Mouse (Mus musculus) olfactory bulb, adult 2 months (tissue): ENCODE results near the gene Map4k4. TPM values are rescaled to one million over a fixed set of nuclear protein-coding genes. Genes with fewer than 3 reads are reported as not detected.

Experiments
- H3K27ac ChIP-seq: fragments of 200-500 bp; 2 replicates; pipeline ENCODE4 v1.5.1; 2012; ENCODE audit warnings: low read depth, low read length; ENCODE audit not compliant: insufficient read depth
- H3K4me1 ChIP-seq: fragments of 200-500 bp; 2 replicates; pipeline ENCODE4 v1.6.1; 2012; ENCODE audit warnings: low read length; ENCODE audit not compliant: control insufficient read depth, insufficient read depth
- H3K4me3 ChIP-seq: fragments of 200-500 bp; 2 replicates; pipeline ENCODE4 v1.5.1; 2012; ENCODE audit warnings: mild to moderate bottlenecking, low read depth, low read length, moderate library complexity; ENCODE audit not compliant: insufficient read depth
- CTCF ChIP-seq: fragments of 200-500 bp; IDR thresholded peaks from 2 replicates; pipeline ENCODE4 v1.5.1; 2012; ENCODE audit warnings: low read depth, mild to moderate bottlenecking, low read length, moderate library complexity; ENCODE audit not compliant: insufficient read depth
- POLR2A ChIP-seq: fragments of 200-500 bp; IDR thresholded peaks from 2 replicates; pipeline ENCODE4 v1.6.1; 2012; ENCODE audit warnings: mild to moderate bottlenecking, low read depth, low read length, moderate library complexity; ENCODE audit not compliant: insufficient read depth
- WGBS: fragments of 180-500 bp; shearing (Covaris S2); methylation state at CpG from one replicate; pipeline ENCODE4 v1.1.7; 2018; 5-methylcytosine and 5-hydroxymethylcytosine counted together
- polyA plus RNA-seq: library from polyadenylated mRNA; stranded (reverse); fragments of >200 nt; gene quantifications from 2 replicates; pipeline ENCODE4 v1.2.4, GENCODE M21; 2012; ENCODE audit warnings: low replicate concordance; ENCODE audit not compliant: missing spikeins, insufficient read depth, insufficient read length

Gene Map4k4
- polyA plus RNA-seq, 1 experiment, result 300 TPM

- WGBS, result 74% methylated on average over 10 of the region's 10 CpGs
Measured at GRCm38 (mm10) chr1:39868825-39869571, 31.7 kb upstream of the Map4k4 start.

GRCm38 (mm10) chr1:39869721-39870201, 31.0 kb upstream of the Map4k4 start:
- no peak overlapping the region for H3K27ac ChIP-seq
- WGBS, result 45% methylated on average over 12 of the region's 12 CpGs

More at GRCm38 (mm10) chr1:39868825-39869571, 31.7 kb upstream of the Map4k4 start:
- Histone ChIP-seq H3K4me3 (no peak overlapping the region), H3K27ac (no peak overlapping the region), H3K4me1 (no peaks in the 10 kb centered on the region)
- TF ChIP-seq POLR2A (no peak), CTCF (no peak)

GRCm38 (mm10) chr1:39877981-39878380, 22.7 kb upstream of the Map4k4 start:
- no peak overlapping the region for H3K27ac ChIP-seq
- no peaks in the 10 kb centered on the region for H3K4me1 ChIP-seq
- 77% methylated on average over 3 of the region's 3 CpGs for WGBS
- no peak for TF ChIP-seq POLR2A
- no peak for TF ChIP-seq CTCF
- H3K4me3 ChIP-seq, result no peak overlapping the region

More at GRCm38 (mm10) chr1:39869721-39870201, 31.0 kb upstream of the Map4k4 start:
- TF ChIP-seq POLR2A (no peak), CTCF (no peak)
- no peak overlapping the region for H3K4me3 ChIP-seq
- no peaks in the 10 kb centered on the region for H3K4me1 ChIP-seq

- Histone ChIP-seq H3K4me3 (no peak overlapping the region), H3K4me1 (no peaks in the 10 kb centered on the region), H3K27ac (no peak overlapping the region)
- TF ChIP-seq POLR2A (no peak), CTCF (no peak)
- WGBS, result 97% methylated on average over 4 of the region's 4 CpGs
Measured at GRCm38 (mm10) chr1:39882505-39882904, 18.2 kb upstream of the Map4k4 start.

- H3K27ac ChIP-seq, result no peak overlapping the region
- no peak for TF ChIP-seq POLR2A
- no peak for TF ChIP-seq CTCF
- H3K4me1 ChIP-seq, result no peaks in the 10 kb centered on the region
- WGBS, result 54% methylated on average over 16 of the region's 16 CpGs
- no peak overlapping the region for H3K4me3 ChIP-seq
Measured at GRCm38 (mm10) chr1:39884803-39885515, 15.8 kb upstream of the Map4k4 start.

GRCm38 (mm10) chr1:39887997-39888396, 12.7 kb upstream of the Map4k4 start:
- TF ChIP-seq CTCF (no peak), POLR2A (no peak)
- 77% methylated on average over 1 of the region's 1 CpGs for WGBS
- Histone ChIP-seq H3K4me3 (no peak overlapping the region), H3K27ac (no peak overlapping the region), H3K4me1 (no peaks in the 10 kb centered on the region)

GRCm38 (mm10) chr1:39889429-39889828, 11.3 kb upstream of the Map4k4 start:
- WGBS, result 78% methylated on average over 8 of the region's 8 CpGs
- H3K4me3 ChIP-seq, result no peak overlapping the region
- no peaks in the 10 kb centered on the region for H3K4me1 ChIP-seq
- no peak overlapping the region for H3K27ac ChIP-seq
- TF ChIP-seq CTCF, result no peak
- TF ChIP-seq POLR2A, result no peak

- WGBS, result 94% methylated on average over 6 of the region's 6 CpGs
- Histone ChIP-seq H3K27ac (no peak overlapping the region), H3K4me1 (no peaks in the 10 kb centered on the region), H3K4me3 (no peak overlapping the region)
- TF ChIP-seq CTCF (no peak), POLR2A (no peak)
Measured at GRCm38 (mm10) chr1:39889973-39890372, 10.7 kb upstream of the Map4k4 start.
